Mouse (Mus musculus) gastrocnemius, postnatal 36 days (tissue): ENCODE measurements around the gene Kat2b. TPM values are rescaled to one million over a fixed set of nuclear protein-coding genes. Genes with fewer than 3 reads are reported as not detected.
"Not testable (repeated sequence)": the region's sequence is repeated elsewhere in the genome, so short reads cannot be mapped to it uniquely, and the experiment has no call there.

Experiments used
- DNase-seq, 2 experiments: peaks; one replicate each; pipeline ENCODE4 v3.0.0; 2022
- intact Hi-C: fragments of 180-260 bp; cut with DNase I; formaldehyde crosslinking; loops from one replicate; pipeline ENCODE4 v1.15.1; 2025
- total RNA-seq, 2 experiments: library from RNA; stranded (reverse); gene quantifications; 2 replicates each; pipeline ENCODE4 v1.2.3; 2021

Kat2b gene
- total RNA-seq, 2 experiments from 2014 or later = 50.9 to 62.0 TPM

- DNase-seq = no peak
Measured at GRCm38 (mm10) chr17:53595527-53595926, 28.9 kb downstream of the Kat2b start.

GRCm38 (mm10) chr17:53596314-53596882, 29.7 kb downstream of the Kat2b start:
- intact Hi-C loops = no loop called here
- DNase-seq = peak; percentile 62 to 66

More at GRCm38 (mm10) chr17:53595527-53595926, 28.9 kb downstream of the Kat2b start:
- intact Hi-C loops = no loop called here

- intact Hi-C loops = no loop called here
Measured at GRCm38 (mm10) chr17:53596941-53597790, 30.5 kb downstream of the Kat2b start.

GRCm38 (mm10) chr17:53598571-53598970, 31.9 kb downstream of the Kat2b start:
- intact Hi-C loops = no loop called here
- DNase-seq = no peak

More at GRCm38 (mm10) chr17:53596941-53597790, 30.5 kb downstream of the Kat2b start:
- no peak for DNase-seq

- intact Hi-C loops = loop anchor here (5.0 kb wide), 1 partner anchor 36 kb away; the partner anchor contains the start of gene Kat2b
- DNase-seq = not testable (repeated sequence)
Measured at GRCm38 (mm10) chr17:53603236-53603635, 36.6 kb downstream of the Kat2b start.

- DNase-seq, intact Hi-C loops: not testable (repeated sequence)
Measured at GRCm38 (mm10) chr17:53606082-53606481, 39.4 kb downstream of the Kat2b start.

GRCm38 (mm10) chr17:53608924-53609323, 42.3 kb downstream of the Kat2b start:
- intact Hi-C loops, DNase-seq: not testable (repeated sequence)

GRCm38 (mm10) chr17:53617295-53617957, 50.8 kb downstream of the Kat2b start:
- no peak for DNase-seq
- intact Hi-C loops = no loop called here

- intact Hi-C loops = no loop called here
- DNase-seq = no peak
Measured at GRCm38 (mm10) chr17:53618369-53618768, 51.7 kb downstream of the Kat2b start.

GRCm38 (mm10) chr17:53619391-53619790, 52.7 kb downstream of the Kat2b start:
- intact Hi-C loops = no loop called here

GRCm38 (mm10) chr17:53620611-53621010, 54.0 kb downstream of the Kat2b start:
- intact Hi-C loops = no loop called here
- DNase-seq = peak in 1 of 2 experiments; percentile 9

More at GRCm38 (mm10) chr17:53619391-53619790, 52.7 kb downstream of the Kat2b start:
- no peak for DNase-seq

- intact Hi-C loops = no loop called here
- DNase-seq = no peak
Measured at GRCm38 (mm10) chr17:53622125-53622524, 55.5 kb downstream of the Kat2b start.

- no peak for DNase-seq
- intact Hi-C loops = no loop called here
Measured at GRCm38 (mm10) chr17:53623762-53624161, 57.1 kb downstream of the Kat2b start.

- intact Hi-C loops = no loop called here
- no peak for DNase-seq
Measured at GRCm38 (mm10) chr17:53626160-53626559, 59.5 kb downstream of the Kat2b start.

GRCm38 (mm10) chr17:53627497-53627896, 60.8 kb downstream of the Kat2b start:
- DNase-seq = no peak
- intact Hi-C loops = no loop called here

- DNase-seq = no peak
- intact Hi-C loops = no loop called here
Measured at GRCm38 (mm10) chr17:53628131-53628530, 61.5 kb downstream of the Kat2b start.

GRCm38 (mm10) chr17:53631344-53631743, 64.7 kb downstream of the Kat2b start:
- intact Hi-C loops = loop anchor here (5.0 kb wide), 1 partner anchor 64 kb away; the partner anchor contains the start of gene Kat2b

GRCm38 (mm10) chr17:53643360-53643759, 76.7 kb downstream of the Kat2b start:
- intact Hi-C loops = no loop called here
- no peak for DNase-seq

More at GRCm38 (mm10) chr17:53631344-53631743, 64.7 kb downstream of the Kat2b start:
- DNase-seq = no peak

GRCm38 (mm10) chr17:53650251-53650661, 83.6 kb downstream of the Kat2b start:
- DNase-seq = no peak
- intact Hi-C loops = no loop called here

GRCm38 (mm10) chr17:53654596-53654995, 87.9 kb downstream of the Kat2b start:
- DNase-seq = no peak
- intact Hi-C loops = no loop called here

GRCm38 (mm10) chr17:53655081-53655480, 88.4 kb downstream of the Kat2b start:
- DNase-seq = no peak
- intact Hi-C loops = no loop called here
